Mouse (Mus musculus) NIH3T3 (cell line): ENCODE measurements around the gene E2f1.
A peak's percentile ranks its signal among the peaks of the same experiment; 100 is the strongest.

ENCODE experiments used
- DNase-seq: peaks from one replicate; pipeline ENCODE4 v3.0.0-alpha.2; 2012; ENCODE audit warnings: low read depth

E2f1 gene

GRCm38 (mm10) chr2:154551927-154552326 is 17.8 kb downstream of the E2f1 start:
- no peak for DNase-seq

- DNase-seq: no peak
Observed at GRCm38 (mm10) chr2:154551476-154551875, 18.2 kb downstream of the E2f1 start, which contains the start of gene Actl10. Gene Actl10, plus strand, starts transcription at chr2:154551776.

GRCm38 (mm10) chr2:154550937-154551336 is 18.8 kb downstream of the E2f1 start:
- DNase-seq: no peak

DNA sequence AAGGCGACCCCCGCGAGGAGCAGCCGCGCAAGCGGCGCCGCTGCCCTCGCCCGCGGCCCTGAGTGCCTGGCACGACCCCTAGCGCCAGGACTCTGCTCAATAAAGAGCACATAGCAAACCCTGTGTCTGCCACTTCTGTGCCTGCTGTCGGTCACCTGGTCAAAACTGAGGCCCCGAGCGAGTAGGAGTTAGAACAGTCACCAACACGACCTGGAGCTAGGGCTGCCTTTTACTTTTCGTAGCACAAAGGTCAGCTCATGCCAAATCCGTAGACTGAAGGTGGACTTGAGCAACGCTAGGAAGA is 19.9 kb downstream of the E2f1 start:
- no peak for DNase-seq

- peak; percentile 70 for DNase-seq
Observed at GRCm38 (mm10) chr2:154549127-154549885, 20.4 kb downstream of the E2f1 start.

GRCm38 (mm10) chr2:154548688-154549087 is 21.0 kb downstream of the E2f1 start:
- peak; percentile 73 for DNase-seq

DNA sequence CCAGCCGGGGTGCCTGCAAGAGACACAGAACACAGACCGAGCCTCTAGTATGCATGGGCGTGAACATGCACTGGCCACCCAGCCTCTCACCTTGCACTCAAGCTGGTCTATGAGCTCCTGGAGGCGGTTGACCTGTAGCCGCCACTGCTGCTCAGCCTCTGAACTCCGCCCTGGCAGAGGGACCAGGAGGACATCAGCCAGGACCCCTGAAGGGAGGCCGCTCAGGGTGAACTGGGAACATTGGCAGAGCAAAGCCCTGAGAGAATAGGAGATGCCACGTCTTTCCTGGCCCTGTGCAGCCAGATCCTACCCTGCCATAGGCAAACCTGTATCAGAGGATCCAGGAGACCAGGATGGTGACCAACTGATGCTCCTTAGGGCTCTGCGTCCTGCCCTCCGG is 23.0 kb downstream of the E2f1 start, which contains the start of gene 1700003F12Rik:
1700003F12Rik (plus strand) TSS at position 375 of the 400 bp plus-strand sequence.
- no peak for DNase-seq

DNA sequence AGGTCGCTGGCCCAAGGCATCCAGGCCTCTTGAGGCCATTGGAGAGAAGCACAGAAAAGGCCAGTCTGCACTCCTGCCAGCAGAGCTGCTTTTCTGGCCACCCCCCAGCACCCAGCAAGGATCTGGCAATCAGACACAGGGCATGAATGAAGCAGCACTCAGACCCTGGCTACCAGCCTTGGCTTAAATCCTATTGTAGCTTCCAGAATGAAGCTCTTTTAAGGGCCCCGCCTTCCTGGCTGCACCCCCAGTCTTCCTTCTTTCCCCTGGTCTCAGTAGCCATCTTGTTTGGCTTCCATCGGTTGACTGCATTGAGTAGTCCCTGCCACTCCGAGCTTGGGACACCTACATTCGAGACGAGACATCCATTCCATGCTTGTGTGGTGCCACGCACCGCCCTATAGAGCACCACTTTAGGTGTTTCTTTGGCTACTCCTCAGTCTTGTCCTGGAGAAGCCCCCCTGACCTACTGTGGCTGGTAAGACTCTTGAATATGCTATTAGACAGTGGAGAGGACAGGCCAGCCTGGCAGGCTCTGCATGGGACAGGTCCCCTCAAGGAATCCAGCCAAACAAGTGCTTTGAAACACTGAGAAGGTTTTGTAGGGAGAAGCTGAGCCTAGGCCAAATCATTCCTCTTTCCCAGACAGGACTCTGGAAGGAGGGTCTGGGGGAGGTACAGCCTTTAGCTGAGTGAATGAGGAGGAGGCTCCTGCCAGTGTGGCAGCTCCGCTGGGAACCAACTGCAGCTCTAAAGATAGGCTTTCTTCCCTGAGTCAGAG is 25.9 kb downstream of the E2f1 start:
- DNase-seq: peak; percentile 75

DNA sequence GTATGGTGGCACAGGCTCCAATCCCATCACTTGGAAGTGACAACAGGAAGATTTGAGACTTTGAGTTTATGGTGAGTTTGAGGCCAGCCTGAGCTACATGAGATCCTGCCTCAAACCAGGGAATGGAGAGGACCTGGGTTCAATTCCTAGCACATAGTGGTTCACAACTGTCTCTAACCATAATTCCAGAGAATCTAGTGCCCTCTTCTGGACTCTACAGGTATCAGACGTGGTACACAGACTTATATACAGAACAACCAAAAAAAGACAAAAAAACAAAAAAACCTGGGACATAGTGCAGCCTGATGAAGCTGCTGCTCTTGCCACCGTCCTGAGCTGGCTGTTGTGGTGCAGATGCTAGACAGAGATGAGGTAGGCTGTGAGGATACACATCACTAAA is 28.1 kb downstream of the E2f1 start:
- no peak for DNase-seq

DNA sequence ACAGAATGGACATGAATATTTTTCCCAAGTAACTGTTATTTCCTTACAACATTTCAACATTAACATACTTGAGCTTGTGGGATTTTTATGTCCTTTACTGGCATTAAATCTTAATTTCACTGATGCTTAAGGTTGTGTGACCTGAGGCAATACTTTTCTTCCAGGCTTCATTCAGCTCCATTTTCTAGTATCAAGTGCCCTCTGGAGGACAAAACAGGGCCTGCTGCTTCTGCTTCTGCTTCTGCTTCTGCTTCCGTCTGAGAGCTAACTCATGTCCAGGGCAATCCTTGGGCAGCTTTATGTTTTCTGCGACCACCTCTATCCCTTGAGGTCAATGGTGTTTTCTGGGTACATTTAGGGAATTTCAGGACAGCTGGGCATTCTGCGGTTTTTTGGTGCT is 30.0 kb downstream of the E2f1 start:
- peak; percentile 77 for DNase-seq

- no peak for DNase-seq
Observed at GRCm38 (mm10) chr2:154538710-154539109, 31.0 kb downstream of the E2f1 start.

- DNase-seq: peak; percentile 20
Observed at GRCm38 (mm10) chr2:154538310-154538709, 31.4 kb downstream of the E2f1 start.

- no peak for DNase-seq
Observed at GRCm38 (mm10) chr2:154534704-154535270, 34.9 kb downstream of the E2f1 start.

DNA sequence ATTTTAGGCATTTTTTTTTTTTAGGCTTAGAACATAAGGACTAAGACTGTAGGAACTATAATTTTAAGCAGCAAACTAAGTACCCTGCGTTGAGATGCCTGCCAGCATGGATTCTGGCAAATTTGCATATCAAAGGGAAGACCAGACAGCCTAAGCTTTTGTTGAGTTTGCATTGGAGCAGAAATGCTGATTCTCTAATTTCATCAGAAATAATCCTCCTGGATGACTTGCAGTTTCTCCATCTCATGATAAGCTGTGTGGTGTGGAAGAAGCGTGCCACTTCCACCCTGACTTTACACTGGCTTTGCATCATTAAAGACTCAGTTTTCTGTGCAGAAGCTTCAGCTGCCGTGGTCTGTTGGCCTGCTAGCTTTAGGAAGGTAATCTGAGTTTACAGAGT is 36.8 kb downstream of the E2f1 start:
- no peak for DNase-seq

GRCm38 (mm10) chr2:154526531-154526930 is 43.2 kb downstream of the E2f1 start:
- no peak for DNase-seq

GRCm38 (mm10) chr2:154525285-154525684 is 44.4 kb downstream of the E2f1 start:
- no peak for DNase-seq

GRCm38 (mm10) chr2:154522334-154522733 is 47.4 kb downstream of the E2f1 start:
- no peak for DNase-seq

GRCm38 (mm10) chr2:154521449-154521848 is 48.2 kb downstream of the E2f1 start:
- DNase-seq: peak; percentile 28

DNA sequence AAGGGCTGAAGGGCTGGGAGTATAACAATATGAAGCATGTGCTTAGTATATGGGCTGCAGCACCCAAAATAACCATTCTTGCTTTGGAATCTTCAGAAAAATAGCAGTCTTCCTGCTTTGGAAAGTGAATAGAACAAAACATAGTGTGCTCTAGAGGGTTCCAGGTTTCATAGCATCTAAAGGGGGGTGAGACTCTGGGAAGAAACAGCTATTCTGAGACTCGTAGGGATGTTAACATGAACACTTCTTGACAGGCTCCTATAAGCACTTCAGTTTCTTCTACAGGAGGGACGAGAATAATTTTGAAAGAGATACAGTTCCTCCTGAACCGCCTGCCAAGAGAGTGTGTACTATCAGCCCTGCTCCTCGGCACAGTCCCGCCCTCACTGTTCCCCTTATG is 52.3 kb downstream of the E2f1 start:
- no peak for DNase-seq

- peak; percentile 14 for DNase-seq
Observed at GRCm38 (mm10) chr2:154516944-154517343, 52.7 kb downstream of the E2f1 start.

DNA sequence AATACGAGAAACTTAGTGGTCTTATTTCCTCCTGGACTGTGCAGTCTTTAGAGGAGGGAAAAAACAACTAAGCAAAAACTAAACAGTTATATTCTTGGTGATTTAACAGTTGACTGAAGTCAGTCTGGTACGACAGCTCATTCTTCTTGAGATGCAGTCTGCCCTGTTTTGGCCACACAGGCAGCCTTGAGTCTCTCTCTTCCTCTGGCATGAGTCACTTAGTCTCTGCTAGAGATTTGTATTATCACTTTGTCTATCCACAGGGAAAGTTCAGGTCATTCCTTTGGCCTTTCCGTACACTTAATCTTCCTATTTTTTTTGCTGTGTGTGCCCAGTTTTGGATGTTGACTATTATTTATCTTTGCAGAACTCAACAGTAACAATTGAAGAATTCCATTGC is 59.6 kb downstream of the E2f1 start:
- DNase-seq: no peak
